Mouse (Mus musculus) lung, adult 2 months (tissue): ENCODE results near the gene Shisa5.

Source experiments
- CTCF ChIP-seq: fragments of 200-500 bp; IDR thresholded peaks from 2 replicates; pipeline ENCODE4 v1.5.1; 2011; ENCODE audit warnings: mild to moderate bottlenecking, low read length, control low read depth; ENCODE audit not compliant: insufficient read depth
- POLR2A ChIP-seq: fragments of 200-500 bp; IDR thresholded peaks from 2 replicates; pipeline ENCODE4 v1.6.1; 2011; ENCODE audit warnings: low read depth, mild to moderate bottlenecking, control low read depth, low read length, borderline replicate concordance; ENCODE audit errors: extremely low read depth

DNA sequence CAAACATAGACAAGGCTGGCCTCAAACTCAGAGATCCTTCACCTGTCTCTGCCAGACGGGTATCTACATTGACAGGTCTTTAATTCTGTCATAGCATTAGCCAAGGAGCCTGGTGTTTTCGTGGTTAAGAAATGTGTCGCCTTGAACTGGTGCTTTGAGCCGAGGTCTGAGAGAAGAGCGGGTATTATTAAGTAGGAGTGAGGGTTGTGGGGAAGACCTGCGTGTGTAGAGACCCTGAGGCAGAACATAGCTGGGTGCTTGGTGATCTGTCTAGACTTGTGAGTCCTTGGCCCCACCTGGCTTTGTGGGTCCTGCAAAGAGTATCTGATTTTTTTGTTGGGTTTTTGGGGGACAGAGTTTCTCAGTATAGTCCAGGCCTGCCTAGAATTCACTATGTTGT lies 15.5 kb downstream of the Shisa5 start:
- TF ChIP-seq CTCF (no peak), POLR2A (no peak)
